Mouse (Mus musculus): ENCODE data around the gene Uchl4.
"Not testable (repeated sequence)": the region's sequence is repeated elsewhere in the genome, so short reads cannot be mapped to it uniquely, and the experiment has no call there.

Gene Uchl4

DNA sequence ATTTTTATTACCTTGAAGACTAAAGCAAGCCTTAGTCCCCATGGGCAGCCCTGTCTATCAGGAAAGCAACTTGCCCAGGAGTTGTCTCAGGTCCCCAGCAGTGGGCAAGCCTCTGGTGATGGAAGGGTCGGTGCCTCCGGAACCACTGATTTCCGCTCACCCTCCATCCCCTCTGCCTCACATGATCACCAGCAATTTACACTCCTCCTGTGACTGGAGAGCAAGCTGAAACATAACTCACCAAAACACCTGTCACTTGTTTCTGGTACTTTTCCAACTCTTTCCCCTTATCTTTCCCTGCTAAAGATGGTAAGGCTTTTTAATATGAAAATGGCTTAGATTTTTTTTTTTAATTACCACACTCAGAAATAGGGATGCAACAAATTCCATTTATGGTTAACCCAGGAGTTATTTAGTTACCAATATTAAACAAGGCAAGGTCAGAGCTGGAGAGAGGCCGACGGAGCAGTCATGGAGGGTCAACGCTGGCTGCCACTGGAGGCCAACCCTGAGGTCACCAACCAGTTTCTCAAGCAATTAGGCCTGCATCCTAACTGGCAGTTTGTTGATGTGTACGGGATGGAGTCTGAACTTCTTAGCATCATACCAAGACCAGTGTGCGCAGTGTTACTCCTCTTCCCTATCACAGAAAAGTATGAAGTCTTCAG lies at the start of gene Uchl4:
TSS of gene Uchl4 (plus strand) at position 434 of the 668 bp plus-strand sequence.
- DNase-seq (ENCODE audit: low read depth, low spot score) = no peak

DNA sequence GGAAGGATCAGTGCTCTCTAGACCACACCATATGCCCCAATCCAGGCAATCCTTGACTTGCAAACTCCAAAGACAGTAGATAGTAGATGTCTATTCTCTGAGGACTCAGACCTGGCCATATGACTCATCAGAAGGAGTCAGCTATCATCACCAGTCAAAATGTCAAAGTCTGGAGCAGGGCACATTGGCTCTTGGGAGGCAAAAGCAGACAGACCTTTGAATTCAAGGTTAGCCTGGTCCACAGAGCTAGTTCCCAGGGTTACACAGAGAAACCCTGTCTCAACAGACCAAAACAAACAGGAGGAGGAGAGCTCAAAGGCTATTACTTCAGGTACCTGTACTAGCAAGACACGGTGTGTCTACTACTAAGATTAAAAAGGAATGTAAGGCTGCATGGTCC lies 41.1 kb upstream of the Uchl4 start:
- DNase-seq (ENCODE audit: low read depth, low spot score) = no peak

DNA sequence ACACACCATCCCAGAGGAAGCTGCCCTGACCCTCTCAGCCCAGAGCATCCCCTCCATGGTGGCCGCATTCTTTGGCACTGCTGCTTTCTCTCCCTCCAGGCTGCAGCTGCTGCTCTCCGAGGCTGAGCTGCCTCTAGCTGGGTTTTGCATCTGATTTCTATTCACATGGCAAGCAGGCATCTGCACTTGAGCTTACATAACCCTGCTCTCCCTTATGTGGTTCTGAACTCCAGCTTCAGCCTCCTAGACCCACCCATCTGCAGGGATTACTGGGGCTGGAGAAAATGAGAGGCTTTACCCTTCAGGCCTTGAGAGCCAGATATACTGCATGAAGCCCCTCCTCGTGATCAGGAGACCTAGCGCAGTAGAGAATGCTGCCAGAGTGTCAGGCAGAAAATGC lies 39.4 kb upstream of the Uchl4 start:
- DNase-seq (ENCODE audit: low read depth, low spot score) = peak; percentile 82

DNA sequence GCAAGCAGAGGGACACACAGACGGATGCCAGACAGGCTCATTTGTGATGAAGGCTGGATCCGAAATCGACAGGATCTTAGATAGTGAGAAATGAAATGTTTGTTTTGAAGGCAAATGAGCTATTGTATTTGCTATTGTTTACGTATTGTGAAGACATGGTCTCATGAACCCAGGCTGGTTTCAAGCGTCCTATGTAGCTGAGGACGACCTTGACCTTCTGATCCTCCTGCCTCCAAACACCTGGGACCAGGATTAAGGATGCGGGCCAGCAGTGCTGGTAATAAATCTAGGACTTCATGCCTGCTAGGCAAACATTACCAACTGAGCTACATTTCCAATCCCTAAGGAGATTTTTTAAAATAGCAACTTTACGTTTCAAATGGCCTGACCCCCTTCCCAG lies 37.5 kb upstream of the Uchl4 start:
- DNase-seq (ENCODE audit: low read depth, low spot score) = no peak

DNA sequence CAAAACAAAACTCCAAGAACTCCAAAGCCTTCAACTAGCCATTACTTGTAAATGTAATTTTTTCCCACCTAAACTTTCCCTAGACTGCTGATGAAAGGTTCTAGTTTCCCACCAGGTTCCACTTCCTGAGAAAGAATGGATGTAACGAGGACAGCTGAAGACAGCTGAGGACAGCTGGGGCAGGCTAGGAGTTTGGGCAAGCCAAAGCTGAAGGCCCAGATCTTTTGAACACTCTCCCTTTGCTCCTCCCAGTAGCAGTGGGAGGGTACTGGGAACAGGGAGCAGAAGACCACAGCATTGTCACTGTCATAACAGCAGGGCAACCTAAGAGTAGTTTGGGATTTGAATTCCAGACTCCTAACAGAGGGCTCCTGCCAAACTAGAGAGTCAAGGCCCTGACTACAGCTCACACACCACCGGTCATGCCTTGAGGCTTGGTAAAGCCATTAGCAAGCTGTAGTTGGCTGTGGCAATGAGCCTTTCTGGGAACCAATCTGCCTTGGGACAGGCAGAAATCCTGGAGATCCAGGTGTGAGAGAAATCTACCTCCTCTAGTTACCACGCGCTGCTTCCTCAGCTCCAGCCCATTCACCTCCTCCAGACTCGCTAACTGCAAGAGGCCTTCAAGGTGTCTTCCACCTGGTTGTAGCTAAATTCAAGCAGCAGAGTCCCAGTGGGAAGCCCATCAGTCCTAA lies 36.8 kb upstream of the Uchl4 start:
- DNase-seq (ENCODE audit: low read depth, low spot score) = no peak

DNA sequence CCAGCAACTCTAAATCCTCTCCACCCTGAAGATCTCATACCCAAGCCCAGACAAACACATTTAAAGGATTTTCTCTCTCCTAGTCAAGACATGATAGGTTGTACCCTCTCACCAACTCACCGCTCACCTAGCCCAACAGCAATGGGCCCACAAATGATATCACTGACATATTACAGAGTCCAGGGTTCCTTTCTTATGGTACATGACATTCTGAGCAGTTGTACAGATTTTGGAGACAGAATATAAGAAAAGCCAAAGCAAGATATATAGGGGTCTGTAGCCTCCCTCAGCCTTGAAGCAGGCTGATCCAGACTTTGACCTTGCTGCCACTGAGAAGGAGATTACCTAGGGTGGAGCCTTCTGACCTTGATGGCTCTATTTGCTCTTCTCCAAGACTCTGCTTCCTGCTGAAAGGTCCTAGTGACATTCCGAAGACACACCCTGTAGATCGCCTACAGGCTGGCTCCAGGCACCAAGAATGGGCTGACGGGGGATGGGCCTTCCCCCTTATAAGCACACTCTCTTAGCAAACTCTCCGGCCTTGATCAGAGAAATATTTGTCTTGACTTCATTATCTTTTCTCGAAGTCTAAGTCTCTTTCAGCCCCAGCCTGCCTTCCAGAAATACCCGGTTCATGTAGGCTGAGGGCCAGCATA lies 36.1 kb upstream of the Uchl4 start:
- DNase-seq (ENCODE audit: low read depth, low spot score) = not testable (repeated sequence)

DNA sequence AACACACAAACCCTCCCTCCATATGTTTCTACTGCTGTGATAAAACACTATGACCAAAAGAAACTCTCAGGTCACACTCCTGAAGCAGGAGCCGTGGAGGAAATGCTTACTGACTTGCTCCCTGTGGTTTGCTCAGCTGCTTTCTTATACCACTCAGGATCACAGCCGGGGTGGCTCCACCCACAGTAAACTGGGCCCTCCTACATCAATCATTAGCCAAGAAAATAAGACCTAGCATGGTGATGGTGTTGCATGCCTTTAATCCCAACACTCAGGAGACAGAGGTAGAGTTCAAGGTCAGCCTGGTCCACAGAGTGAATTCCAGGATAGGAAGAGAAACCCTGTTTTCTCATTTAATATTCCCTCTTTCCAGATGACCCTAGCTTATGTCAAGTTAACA lies 35.1 kb upstream of the Uchl4 start:
- no peak for DNase-seq (ENCODE audit: low read depth, low spot score)

DNA sequence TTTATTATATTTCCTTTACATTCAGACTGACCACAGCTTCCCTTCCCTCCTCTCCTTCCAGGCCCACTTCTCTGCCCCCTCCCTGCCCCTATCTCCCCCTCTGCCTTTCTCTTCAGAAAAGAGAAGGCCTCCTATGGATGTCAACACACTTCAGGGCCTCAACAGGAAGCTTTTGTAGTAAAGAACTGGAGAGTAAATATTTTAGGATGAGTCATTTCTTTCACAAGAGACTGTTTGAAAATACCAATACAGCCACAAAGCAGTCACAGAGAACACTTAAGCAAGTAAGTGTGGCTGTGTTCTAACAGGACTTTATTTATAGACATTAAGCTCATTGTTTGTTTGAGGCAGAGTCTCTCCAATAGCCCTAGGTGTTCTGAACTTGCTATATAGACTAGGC lies 32.7 kb upstream of the Uchl4 start:
- DNase-seq (ENCODE audit: low read depth, low spot score) = no peak

DNA sequence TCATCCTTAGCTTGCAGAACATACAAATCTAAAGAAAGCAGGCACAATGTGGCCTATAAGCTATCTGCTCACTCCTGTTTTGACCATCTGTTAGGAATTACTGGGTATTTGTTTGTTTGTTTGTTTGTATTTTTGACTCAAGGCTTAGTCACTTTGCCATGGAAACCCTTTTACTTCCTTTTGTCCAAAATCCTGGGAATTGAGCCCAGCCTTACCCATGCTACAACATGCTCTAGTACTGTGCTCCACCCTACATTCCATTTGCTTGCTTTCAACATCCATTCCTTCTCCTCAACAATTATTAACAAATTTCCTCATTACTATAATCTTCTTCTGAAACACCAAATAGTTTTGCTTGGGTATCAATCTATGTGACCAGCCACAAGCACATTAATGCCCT lies 32.1 kb upstream of the Uchl4 start:
- DNase-seq (ENCODE audit: low read depth, low spot score) = no peak

DNA sequence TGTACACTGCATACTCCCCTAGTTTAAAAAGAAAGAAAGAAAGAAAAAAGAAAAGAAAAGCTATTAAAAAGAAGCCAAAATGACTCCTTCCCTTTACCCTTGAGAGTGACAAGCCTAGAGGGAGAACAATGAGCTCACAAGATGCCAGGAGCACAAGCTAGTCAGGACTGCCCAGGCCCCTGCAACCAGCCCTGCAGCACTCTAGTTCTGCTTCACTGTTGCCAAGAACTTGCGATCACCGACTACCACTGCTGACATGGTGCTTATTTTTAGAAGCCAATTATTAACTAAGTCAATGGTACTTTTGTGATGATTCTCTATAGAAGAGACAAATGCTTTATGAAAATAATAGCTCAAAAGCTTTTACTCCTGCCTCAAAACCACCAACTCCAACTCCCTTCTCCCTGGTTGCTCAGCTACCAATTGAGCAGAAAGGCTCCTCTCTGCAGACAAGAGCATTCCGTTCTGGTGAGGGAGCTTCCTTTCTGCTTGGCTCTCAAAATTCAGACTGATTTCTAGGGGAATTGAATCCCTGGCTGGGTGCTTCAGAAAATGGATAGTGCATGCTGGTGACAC lies 27.4 kb upstream of the Uchl4 start:
- DNase-seq (ENCODE audit: low read depth, low spot score) = no peak

DNA sequence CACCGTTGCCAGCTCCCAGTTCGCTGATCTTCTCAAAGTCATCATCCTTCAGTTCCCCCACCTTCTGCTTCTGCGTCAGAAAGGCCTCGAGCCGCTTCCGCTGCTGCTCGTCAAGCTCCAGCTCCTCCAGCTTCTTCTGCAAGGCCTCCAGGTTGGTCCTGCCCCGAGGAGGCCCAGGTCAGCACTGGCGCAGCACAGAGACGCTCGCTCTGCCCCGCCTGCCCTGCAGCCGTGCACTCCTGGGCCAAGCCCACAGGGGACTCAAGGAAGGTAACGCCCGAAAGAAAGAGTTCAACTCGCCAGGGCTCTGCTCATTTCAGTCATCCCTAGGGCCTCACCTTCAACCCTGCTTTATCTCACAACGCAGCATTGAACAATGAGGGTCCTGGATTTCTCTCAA lies 20.5 kb upstream of the Uchl4 start:
- no peak for DNase-seq (ENCODE audit: low read depth, low spot score)

DNA sequence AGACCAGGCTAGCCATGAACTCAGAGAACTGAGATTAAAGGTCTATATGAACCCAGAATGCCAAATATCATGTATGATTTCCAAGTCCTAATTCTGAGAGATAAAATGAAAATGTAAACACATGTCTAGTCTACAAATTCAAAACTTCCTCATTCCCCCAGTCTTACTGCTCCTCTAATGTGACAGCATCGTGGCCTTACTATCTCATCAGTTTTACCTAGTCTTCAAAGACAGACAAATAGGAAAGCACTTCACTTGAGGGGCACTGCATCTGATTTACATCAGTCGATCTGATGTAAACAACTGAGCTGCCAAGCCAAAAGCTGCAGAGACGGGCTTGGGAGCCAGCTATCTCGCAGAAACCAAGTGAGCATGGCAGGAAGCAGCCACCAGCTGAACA lies 18.9 kb upstream of the Uchl4 start:
- DNase-seq (ENCODE audit: low read depth, low spot score) = no peak

DNA sequence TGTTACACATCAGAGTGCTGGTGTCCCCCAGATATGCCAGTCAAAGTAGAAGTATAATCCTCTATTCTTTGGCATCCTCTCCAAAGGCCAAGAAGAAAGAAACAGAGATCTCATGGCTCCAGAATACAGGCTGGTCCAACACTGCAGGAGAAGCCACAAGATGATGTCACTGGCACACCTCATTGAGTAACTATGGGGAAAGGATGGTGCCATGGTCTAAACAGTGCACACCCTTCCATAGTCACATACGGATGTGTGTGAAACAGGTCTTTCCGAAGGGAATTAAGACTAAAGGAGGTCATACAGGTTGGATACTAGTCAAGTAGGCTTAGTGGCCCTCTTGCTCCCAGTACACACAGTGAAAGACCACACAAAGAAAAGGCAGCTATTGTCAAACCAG lies 18.4 kb upstream of the Uchl4 start:
- DNase-seq (ENCODE audit: low read depth, low spot score) = no peak

DNA sequence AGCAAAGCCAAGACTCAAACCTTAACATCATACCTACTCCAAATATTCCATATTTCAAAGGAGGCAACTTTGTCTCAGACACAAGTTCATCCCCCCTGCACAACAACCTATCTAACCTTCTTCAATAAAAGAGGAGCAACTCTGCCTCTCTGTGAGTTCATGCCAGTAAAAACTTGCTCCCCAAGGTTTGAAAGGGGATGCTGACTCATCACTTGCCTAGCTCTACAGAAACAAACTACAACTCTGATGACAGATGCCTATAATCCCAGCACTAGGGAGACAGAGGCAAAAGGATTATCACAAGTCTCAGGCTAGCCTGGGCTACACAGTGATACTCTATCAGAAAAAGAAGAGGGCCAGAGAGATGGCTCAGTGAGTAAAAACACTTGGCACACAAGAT lies 17.1 kb upstream of the Uchl4 start:
- DNase-seq (ENCODE audit: low read depth, low spot score) = no peak

DNA sequence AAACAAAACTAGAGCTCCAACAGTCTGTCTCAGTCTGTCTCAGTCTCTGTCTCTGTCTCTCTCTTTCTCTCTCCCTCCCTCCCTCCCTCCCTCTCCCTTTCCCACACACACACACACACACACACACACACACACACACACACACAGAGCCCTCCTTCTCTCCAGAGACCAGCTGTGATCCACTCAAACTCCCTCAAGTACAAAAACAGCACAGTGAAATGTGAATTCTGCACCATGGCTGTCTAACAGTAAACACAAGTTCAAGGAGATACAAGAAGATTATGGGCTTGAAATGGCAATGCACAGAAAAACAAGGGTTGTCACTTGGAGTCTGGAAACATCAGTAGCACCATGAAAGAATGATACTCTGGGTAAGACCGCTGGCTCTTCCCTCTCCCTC lies 15.7 kb upstream of the Uchl4 start:
- DNase-seq (ENCODE audit: low read depth, low spot score) = no peak

DNA sequence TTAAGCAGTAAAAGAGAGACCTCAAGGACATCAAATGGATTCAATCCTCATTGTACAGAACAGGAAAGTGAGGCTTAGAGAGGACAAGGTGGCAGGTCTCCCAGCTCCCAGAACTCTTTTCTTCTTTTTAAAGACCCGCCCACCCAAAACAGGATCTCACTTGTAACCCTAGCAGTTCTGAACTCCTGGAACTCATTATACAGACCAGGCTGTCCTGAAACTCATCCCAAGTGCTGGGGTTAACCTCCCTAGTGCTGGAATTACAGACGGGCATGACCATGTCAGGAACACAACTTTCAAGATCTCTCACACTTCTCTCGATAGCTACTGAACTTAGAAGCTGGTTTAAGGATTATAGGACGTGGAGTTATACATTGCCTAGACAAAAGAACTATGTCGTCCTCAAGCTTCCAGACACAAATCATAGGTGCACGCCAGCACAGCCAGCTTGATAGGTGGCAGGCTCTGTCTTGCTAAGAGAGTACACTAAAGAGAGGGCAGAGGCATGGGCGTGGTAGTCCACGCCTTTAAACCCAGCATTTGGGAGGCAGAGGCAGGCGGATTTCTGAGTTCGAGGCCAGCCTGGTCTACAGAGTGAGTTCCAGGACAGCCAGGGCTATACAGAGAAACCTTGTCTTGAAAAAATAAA lies 15.1 kb upstream of the Uchl4 start:
- DNase-seq (ENCODE audit: low read depth, low spot score) = no peak

DNA sequence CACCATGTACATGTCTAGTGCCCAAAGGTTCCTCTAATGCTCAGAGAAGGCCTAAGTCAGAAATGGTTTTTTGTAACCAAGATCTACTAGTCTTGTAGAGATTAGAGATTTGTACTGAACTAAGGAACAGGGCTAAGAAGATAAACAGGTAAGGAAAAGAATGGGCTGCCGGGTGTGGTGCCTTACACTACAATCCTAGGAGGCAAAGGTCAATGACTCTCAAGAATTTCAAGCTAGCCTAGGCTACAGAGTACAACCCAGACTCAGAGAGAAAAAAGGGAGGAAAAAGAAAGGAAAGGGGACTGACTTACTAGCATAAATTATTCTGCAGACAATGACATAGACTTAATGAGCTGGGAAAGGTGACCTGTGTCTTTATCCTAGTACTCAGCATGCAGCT lies 14.4 kb upstream of the Uchl4 start:
- no peak for DNase-seq (ENCODE audit: low read depth, low spot score)

DNA sequence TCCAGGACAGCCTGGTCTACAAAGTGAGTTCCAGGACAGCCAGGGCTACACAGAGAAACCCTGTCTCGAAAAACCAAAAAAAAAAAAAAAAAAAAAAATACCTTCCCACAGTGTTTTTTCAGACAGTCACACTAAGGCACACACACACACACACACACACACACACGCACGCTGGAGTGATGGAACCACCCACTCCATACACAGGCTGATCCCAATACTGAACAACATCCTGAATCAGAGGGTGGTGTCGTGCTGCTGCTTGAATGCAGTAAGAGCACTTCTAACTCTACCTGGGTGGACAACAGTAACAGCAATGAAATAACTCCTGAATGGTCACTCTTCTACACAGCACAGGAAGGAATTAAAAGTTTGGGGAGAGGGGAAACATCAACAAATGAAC lies 13.5 kb upstream of the Uchl4 start:
- no peak for DNase-seq (ENCODE audit: low read depth, low spot score)

DNA sequence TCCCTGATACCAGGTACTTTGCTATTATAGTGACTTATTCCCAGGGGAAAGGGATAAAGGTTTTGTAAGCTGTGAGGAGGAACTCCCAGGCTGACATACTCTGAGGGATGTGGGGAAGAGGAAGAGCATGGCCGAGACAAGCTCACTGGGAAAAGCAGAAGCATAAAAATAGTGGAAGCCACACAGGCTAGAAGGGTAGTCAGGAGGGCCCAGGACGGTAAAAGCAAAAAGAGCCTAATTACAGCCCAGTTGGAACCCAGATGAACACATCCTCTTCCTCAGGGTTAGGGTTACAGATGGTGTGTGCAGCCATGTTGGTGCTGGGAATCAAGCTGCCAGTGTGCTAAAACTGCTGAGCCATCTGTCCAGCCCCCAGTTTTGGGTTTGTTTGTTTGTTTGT lies 12.9 kb upstream of the Uchl4 start:
- no peak for DNase-seq (ENCODE audit: low read depth, low spot score)

DNA sequence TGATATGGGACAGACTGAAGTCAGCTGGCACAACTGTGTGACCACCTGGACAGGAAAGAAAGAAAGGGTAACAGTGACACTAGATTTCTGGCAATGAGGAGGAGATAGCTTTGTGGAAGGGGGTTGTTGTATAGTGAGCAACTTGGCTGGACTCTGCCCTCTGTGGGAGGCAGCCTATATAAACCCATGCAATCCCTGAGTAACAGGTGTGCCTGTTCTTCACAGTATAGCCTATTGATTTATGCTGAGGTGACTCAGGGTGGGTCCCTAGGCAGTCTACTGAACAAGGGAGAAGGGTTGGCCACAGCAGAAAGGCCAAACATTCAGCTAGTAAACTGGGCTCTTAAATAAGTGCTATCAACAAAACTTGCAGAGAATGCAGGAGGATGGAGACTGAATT lies 9.2 kb upstream of the Uchl4 start:
- DNase-seq (ENCODE audit: low read depth, low spot score) = no peak

DNA sequence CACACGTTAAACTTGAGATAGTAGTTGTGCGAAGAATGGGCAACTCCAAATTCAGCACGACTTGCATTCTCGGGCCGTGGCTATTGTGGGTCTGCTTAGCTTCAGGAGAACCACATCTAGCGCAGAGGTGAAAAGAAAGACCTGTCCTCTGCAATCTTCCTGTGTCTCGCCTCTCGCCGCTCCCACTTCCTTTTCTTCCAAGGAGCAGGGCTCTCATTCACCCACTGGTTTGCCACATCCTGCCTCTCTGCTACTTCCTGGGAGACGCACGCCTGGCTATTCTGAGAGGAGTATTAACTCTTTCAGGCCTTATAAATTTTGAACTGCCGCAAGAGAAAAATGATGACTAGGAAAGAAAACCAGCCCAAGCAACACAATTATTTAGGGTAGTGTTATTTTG lies 7.3 kb upstream of the Uchl4 start:
- no peak for DNase-seq (ENCODE audit: low read depth, low spot score)

DNA sequence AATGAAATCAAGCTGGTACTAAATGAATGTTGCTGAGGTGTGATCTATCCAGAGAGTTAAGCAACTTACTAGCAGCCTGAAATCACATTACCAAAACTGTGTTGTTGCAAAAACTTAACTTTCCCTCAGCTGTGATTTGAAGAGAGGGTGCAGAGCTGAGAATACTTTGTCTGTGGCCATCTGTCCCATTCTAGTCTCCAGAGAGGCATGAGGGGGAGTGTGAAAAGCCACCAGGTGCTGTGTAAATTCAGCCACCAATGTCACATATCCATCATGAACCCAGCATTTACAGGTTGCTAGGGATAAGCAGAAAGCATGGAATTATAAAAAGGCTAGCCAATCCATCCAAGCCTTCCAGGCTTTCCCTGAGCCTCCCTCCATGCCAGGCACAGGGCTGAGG lies 6.0 kb upstream of the Uchl4 start:
- DNase-seq (ENCODE audit: low read depth, low spot score) = peak; percentile 74

Measured in telencephalon, adult 2 months (tissue).